In genomic region chr1:61565471-61565870, GRCm38 (mm10) we compare ENCODE assay signal across 12 mouse cellular contexts.
"Had no signal": no experiment of that assay in that cellular context is flagged by ENCODE, and none has a peak within 500 bp of the region (broad histone marks: within the 10 kb centered on the region; RNA-seq: fewer than 3 reads in every experiment).

No protein-coding gene starts in this region.

- DNase-seq: kidney, adult 8-10 months; kidney, postnatal 25 days; layer of hippocampus, adult 9-11 months; lung, adult 2 months; lung, postnatal 36 days; thymus, adult 18-20 months; thymus, postnatal 14 days had no signal

- H3K4me2 ChIP-seq: liver, embryonic 11.5 days; liver, embryonic 15.5 days; midbrain, embryonic 13.5 days had no signal

- H3K9ac ChIP-seq: liver, embryonic 15.5 days; midbrain, embryonic 13.5 days had no signal

- H3K4me3 ChIP-seq: limb, embryonic 10.5 days; liver, embryonic 15.5 days; midbrain, embryonic 13.5 days had no signal

- ATAC-seq: midbrain, embryonic 13.5 days had no signal

- H3K27me3 ChIP-seq: liver, embryonic 15.5 days; midbrain, embryonic 13.5 days had no signal

- H3K36me3 ChIP-seq: limb, embryonic 10.5 days; liver, embryonic 15.5 days; midbrain, embryonic 13.5 days had no signal

- H3K4me1 ChIP-seq: limb, embryonic 10.5 days; liver, embryonic 15.5 days; midbrain, embryonic 13.5 days had no signal

- H3K27ac ChIP-seq: limb, embryonic 10.5 days; liver, embryonic 15.5 days; midbrain, embryonic 13.5 days; stomach, postnatal 0 days had no signal

- H3K9me3 ChIP-seq: limb, embryonic 10.5 days; liver, embryonic 15.5 days; midbrain, embryonic 13.5 days had no signal
